Mouse (Mus musculus) G1E (cell line): ENCODE data around the gene Baz2b.

Source experiments
- CTCF ChIP-seq: IDR thresholded peaks from 2 replicates; pipeline ENCODE4 v1.5.1; 2012; ENCODE audit warnings: low read depth, low read length, inconsistent platforms, mixed read lengths
- POLR2AphosphoS5 ChIP-seq: IDR thresholded peaks from 2 replicates; pipeline ENCODE4 v1.6.1; 2012; ENCODE audit warnings: low read depth, low read length, inconsistent platforms; ENCODE audit not compliant: insufficient replicate concordance

DNA sequence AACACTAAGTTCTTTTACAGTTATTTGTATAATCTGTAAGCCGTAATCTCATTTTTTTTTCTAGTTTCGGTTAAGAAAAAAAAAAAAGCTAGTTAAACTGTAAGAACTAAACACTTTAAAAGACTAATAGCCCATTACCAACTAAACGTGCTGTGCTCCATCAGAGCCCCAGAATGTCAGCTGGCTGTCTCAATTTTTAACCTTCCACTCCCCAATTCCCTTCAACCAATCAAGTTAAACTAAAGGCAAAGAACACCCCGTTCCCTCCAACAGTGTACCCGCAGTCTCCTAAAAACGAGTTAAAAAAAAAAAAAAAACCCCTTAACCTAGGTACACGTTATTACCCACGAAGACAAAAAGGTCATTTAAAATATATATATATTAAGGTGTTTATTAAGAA is 83.3 kb downstream of the Baz2b start:
- TF ChIP-seq CTCF (no peak), POLR2AphosphoS5 (no peak)
